Mouse (Mus musculus): ENCODE results near the gene Ccdc152. TPM values are rescaled to one million over a fixed set of nuclear protein-coding genes. Genes with fewer than 3 reads are reported as not detected.

Gene Ccdc152
- polyA plus RNA-seq, 1 experiment from 2014 or later, result 5.9 TPM

DNA sequence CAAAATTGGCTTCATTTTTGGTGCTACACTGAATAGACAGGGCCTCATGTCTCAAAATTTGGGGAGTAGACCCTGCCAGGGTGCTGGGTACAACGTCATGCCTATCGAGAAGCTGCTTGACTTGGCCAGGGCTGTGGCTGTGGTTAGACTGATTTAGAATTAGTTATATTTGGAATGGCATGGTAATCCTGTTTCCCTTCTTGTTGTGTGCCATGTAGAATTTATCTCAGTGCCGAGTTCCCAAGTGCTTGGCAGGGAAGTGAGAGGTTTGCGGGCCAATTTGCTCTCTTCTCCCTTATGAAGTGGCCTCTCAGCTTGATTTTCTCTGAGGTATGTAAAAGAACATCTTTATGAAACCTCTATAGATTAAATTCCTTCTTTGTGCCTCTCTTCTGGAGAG is 29.2 kb upstream of the Ccdc152 start:
- ATAC-seq, result no peak
- H3K4me3 ChIP-seq (ENCODE audit: low read depth, low read length), result no peak overlapping the region

GRCm38 (mm10) chr15:3331813-3332212 is 28.5 kb upstream of the Ccdc152 start:
- no peak overlapping the region for H3K9ac ChIP-seq (replicated peaks)
- H3K9me3 ChIP-seq (ENCODE audit: low read length), result no peaks in the 10 kb centered on the region
- DNase-seq (no peak), ATAC-seq (no peak)
- H3K4me2 ChIP-seq (ENCODE audit: low read depth, low read length), result no peak overlapping the region
- TF ChIP-seq CTCF (IDR thresholded peaks at IDR 0.05; ENCODE audit: low read depth), result no peak
- no peak for TF ChIP-seq EP300 (IDR thresholded peaks at IDR 0.05; ENCODE audit: low read depth)
- H3K36me3 ChIP-seq (replicated peaks; ENCODE audit: insufficient read depth, low read length), result no peaks in the 10 kb centered on the region; the same call in 1 of the 2 replicates
- WGBS (ENCODE audit: insufficient replicate concordance), result 64% methylated on average over 2 of the region's 2 CpGs
- no peak overlapping the region for H3K4me3 ChIP-seq (ENCODE audit: low read depth, low read length)
- no peaks in the 10 kb centered on the region for H3K4me1 ChIP-seq (ENCODE audit: insufficient read depth)
- H3K27me3 ChIP-seq (ENCODE audit: insufficient read depth, low read length), result no peaks in the 10 kb centered on the region
- H3K27ac ChIP-seq (ENCODE audit: low read depth), result no peak overlapping the region

More for the DNA sequence above, 29.2 kb upstream of the Ccdc152 start:
- no peak overlapping the region for H3K27ac ChIP-seq (ENCODE audit: low read depth)
- DNase-seq, result no peak
- no peaks in the 10 kb centered on the region for H3K9me3 ChIP-seq (ENCODE audit: low read length)
- H3K4me1 ChIP-seq (ENCODE audit: insufficient read depth), result no peaks in the 10 kb centered on the region
- no peak overlapping the region for H3K9ac ChIP-seq (replicated peaks)
- H3K27me3 ChIP-seq (ENCODE audit: insufficient read depth, low read length), result no peaks in the 10 kb centered on the region
- WGBS (ENCODE audit: insufficient replicate concordance), result 82% methylated on average over 4 of the region's 4 CpGs
- no peak for TF ChIP-seq CTCF (IDR thresholded peaks at IDR 0.05; ENCODE audit: low read depth)
- TF ChIP-seq EP300 (IDR thresholded peaks at IDR 0.05; ENCODE audit: low read depth), result no peak
- H3K4me2 ChIP-seq (ENCODE audit: low read depth, low read length), result no peak overlapping the region
- no peaks in the 10 kb centered on the region; the same call in 1 of the 2 replicates for H3K36me3 ChIP-seq (replicated peaks; ENCODE audit: insufficient read depth, low read length)

GRCm38 (mm10) chr15:3330291-3330690 is 27.0 kb upstream of the Ccdc152 start:
- TF ChIP-seq EP300 (IDR thresholded peaks at IDR 0.05; ENCODE audit: low read depth) (no peak), CTCF (IDR thresholded peaks at IDR 0.05; ENCODE audit: low read depth) (0 out of 2 replicates have a peak, but pooled peaks have one; percentile 4)
- no peaks in the 10 kb centered on the region for H3K27me3 ChIP-seq (ENCODE audit: insufficient read depth, low read length)
- 76% methylated on average over 1 of the region's 1 CpGs for WGBS (ENCODE audit: insufficient replicate concordance)
- ATAC-seq, result no peak
- no peak overlapping the region for H3K27ac ChIP-seq (ENCODE audit: low read depth)
- H3K9ac ChIP-seq (replicated peaks), result no peak overlapping the region
- H3K36me3 ChIP-seq (replicated peaks; ENCODE audit: insufficient read depth, low read length), result no peaks in the 10 kb centered on the region; the same call in 1 of the 2 replicates
- no peak for DNase-seq
- H3K4me3 ChIP-seq (ENCODE audit: low read depth, low read length), result no peak overlapping the region
- H3K4me2 ChIP-seq (ENCODE audit: low read depth, low read length), result no peak overlapping the region
- no peaks in the 10 kb centered on the region for H3K4me1 ChIP-seq (ENCODE audit: insufficient read depth)
- H3K9me3 ChIP-seq (ENCODE audit: low read length), result no peaks in the 10 kb centered on the region

DNA sequence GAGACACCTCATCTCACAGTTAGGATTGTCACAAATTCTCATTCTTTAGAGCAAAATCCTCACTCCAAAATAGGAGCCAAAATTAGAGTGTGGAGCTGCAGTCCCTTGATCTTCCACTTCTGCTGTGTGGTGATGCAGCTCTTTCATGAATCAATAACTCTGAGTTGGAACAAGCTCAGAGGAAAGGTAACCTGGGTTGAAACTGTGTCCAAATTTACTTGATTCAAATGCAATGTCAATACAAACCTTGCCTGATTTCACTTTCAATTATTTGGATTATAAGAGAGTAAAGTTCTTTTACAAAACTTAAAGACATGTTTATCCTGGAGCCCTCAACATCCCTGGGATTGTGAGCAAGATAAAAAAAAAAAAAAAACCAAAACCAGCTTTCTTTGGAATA is 19.7 kb upstream of the Ccdc152 start:
- no peak for TF ChIP-seq EP300 (IDR thresholded peaks at IDR 0.05; ENCODE audit: low read depth)
- no peak for TF ChIP-seq CTCF (IDR thresholded peaks at IDR 0.05; ENCODE audit: low read depth)
- no peak overlapping the region for H3K4me3 ChIP-seq (ENCODE audit: low read depth, low read length)
- no peak for ATAC-seq
- no peaks in the 10 kb centered on the region for H3K9me3 ChIP-seq (ENCODE audit: low read length)
- no peak overlapping the region for H3K27ac ChIP-seq (ENCODE audit: low read depth)
- H3K27me3 ChIP-seq (ENCODE audit: insufficient read depth, low read length), result no peaks in the 10 kb centered on the region
- no peak overlapping the region for H3K9ac ChIP-seq (replicated peaks)
- no peak for DNase-seq
- H3K36me3 ChIP-seq (replicated peaks; ENCODE audit: insufficient read depth, low read length), result no peaks in the 10 kb centered on the region; the same call in none of the 2 replicates
- H3K4me1 ChIP-seq (ENCODE audit: insufficient read depth), result no peaks in the 10 kb centered on the region
- no peak overlapping the region for H3K4me2 ChIP-seq (ENCODE audit: low read depth, low read length)

DNA sequence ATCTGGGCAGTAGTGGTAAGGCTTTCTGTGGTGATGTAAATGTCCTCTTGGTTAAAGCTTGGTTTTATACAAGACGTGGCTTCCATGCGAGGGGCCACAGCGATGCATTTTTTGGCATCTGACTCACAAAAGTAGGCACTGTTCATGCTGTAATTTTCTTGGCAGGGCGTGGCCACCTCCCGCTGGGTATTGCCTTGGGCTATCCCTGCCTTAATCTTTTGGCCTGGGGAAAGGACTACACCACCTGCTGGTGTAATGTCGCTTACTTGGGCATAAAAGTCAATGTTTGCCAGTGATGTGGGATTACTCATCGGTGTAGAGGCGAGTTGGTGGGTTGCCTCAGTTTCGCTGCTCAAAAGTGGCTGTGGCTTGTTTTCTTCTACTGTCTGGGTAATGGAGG is 16.6 kb upstream of the Ccdc152 start:
- no peak overlapping the region for H3K4me3 ChIP-seq (ENCODE audit: low read depth, low read length)
- H3K36me3 ChIP-seq (replicated peaks; ENCODE audit: insufficient read depth, low read length), result no peaks in the 10 kb centered on the region; the same call in none of the 2 replicates
- DNase-seq, result no peak
- no peaks in the 10 kb centered on the region for H3K27me3 ChIP-seq (ENCODE audit: insufficient read depth, low read length)
- no peak overlapping the region for H3K9ac ChIP-seq (replicated peaks)
- 81% methylated on average over 9 of the region's 9 CpGs for WGBS (ENCODE audit: insufficient replicate concordance)
- no peak overlapping the region for H3K27ac ChIP-seq (ENCODE audit: low read depth)
- H3K4me1 ChIP-seq (ENCODE audit: insufficient read depth), result no peaks in the 10 kb centered on the region
- TF ChIP-seq CTCF (IDR thresholded peaks at IDR 0.05; ENCODE audit: low read depth), result no peak
- TF ChIP-seq EP300 (IDR thresholded peaks at IDR 0.05; ENCODE audit: low read depth), result no peak
- H3K4me2 ChIP-seq (ENCODE audit: low read depth, low read length), result no peak overlapping the region
- ATAC-seq, result no peak
- H3K9me3 ChIP-seq (ENCODE audit: low read length), result no peaks in the 10 kb centered on the region

- Histone ChIP-seq H3K4me1 (ENCODE audit: insufficient read depth) (no peaks in the 10 kb centered on the region), H3K4me3 (ENCODE audit: low read depth, low read length) (no peak overlapping the region), H3K9me3 (ENCODE audit: low read length) (no peaks in the 10 kb centered on the region), H3K36me3 (replicated peaks; ENCODE audit: insufficient read depth, low read length) (no peaks in the 10 kb centered on the region; the same call in none of the 2 replicates), H3K4me2 (ENCODE audit: low read depth, low read length) (no peak overlapping the region), H3K27ac (ENCODE audit: low read depth) (no peak overlapping the region), H3K27me3 (ENCODE audit: insufficient read depth, low read length) (no peaks in the 10 kb centered on the region), H3K9ac (replicated peaks) (no peak overlapping the region)
- DNase-seq (no peak), ATAC-seq (no peak)
- no peak for TF ChIP-seq EP300 (IDR thresholded peaks at IDR 0.05; ENCODE audit: low read depth)
- no peak for TF ChIP-seq CTCF (IDR thresholded peaks at IDR 0.05; ENCODE audit: low read depth)
- WGBS (ENCODE audit: insufficient replicate concordance), result 52% methylated on average over 2 of the region's 2 CpGs
Observed at GRCm38 (mm10) chr15:3316617-3317016, 13.3 kb upstream of the Ccdc152 start.

- H3K27ac ChIP-seq (ENCODE audit: low read depth), result no peak overlapping the region
- DNase-seq (no peak), ATAC-seq (no peak)
- H3K9ac ChIP-seq (replicated peaks), result no peak overlapping the region
- H3K27me3 ChIP-seq (ENCODE audit: insufficient read depth, low read length), result no peaks in the 10 kb centered on the region
- no peaks in the 10 kb centered on the region for H3K9me3 ChIP-seq (ENCODE audit: low read length)
- H3K4me2 ChIP-seq (ENCODE audit: low read depth, low read length), result no peak overlapping the region
- no peaks in the 10 kb centered on the region for H3K4me1 ChIP-seq (ENCODE audit: insufficient read depth)
- no peaks in the 10 kb centered on the region for H3K36me3 ChIP-seq (replicated peaks; ENCODE audit: insufficient read depth, low read length)
- TF ChIP-seq CTCF (IDR thresholded peaks at IDR 0.05; ENCODE audit: low read depth), result no peak
- no peak for TF ChIP-seq EP300 (IDR thresholded peaks at IDR 0.05; ENCODE audit: low read depth)
- H3K4me3 ChIP-seq (ENCODE audit: low read depth, low read length), result no peak overlapping the region
Observed at GRCm38 (mm10) chr15:3312937-3313336, 9.6 kb upstream of the Ccdc152 start.

All from liver, postnatal 0 days (tissue).